Mouse (Mus musculus) embryonic facial prominence, embryonic 13.5 days (tissue): ENCODE data around the gene Tshz2. TPM values are rescaled to one million over a fixed set of nuclear protein-coding genes. Genes with fewer than 3 reads are reported as not detected.
A peak's percentile ranks its signal among the peaks of the same experiment; 100 is the strongest.
"Not testable (repeated sequence)": the region's sequence is repeated elsewhere in the genome, so short reads cannot be mapped to it uniquely, and the experiment has no call there.

Source experiments
- ATAC-seq: fragments of 200-750 bp; cut with Nextera tagmentation; 2 replicates; pipeline ENCODE4 v1.8.0; 2017; ENCODE audit warnings: low read depth; ENCODE audit not compliant: insufficient number of reproducible peaks, insufficient read depth, low FRiP score, low TSS enrichment
- H3K27ac ChIP-seq: fragments of 300-500 bp; sonication (generic); 2 replicates; pipeline ENCODE4 v1.5.1; 2015; ENCODE audit warnings: moderate library complexity, mild to moderate bottlenecking, inconsistent platforms
- H3K27me3 ChIP-seq: fragments of 300-500 bp; sonication (generic); 2 replicates; pipeline ENCODE4 v1.6.1; 2015; ENCODE audit warnings: mild to moderate bottlenecking, inconsistent platforms
- H3K36me3 ChIP-seq: fragments of 300-500 bp; sonication (generic); 2 replicates; pipeline ENCODE4 v1.6.1; 2015; ENCODE audit warnings: mild to moderate bottlenecking, inconsistent platforms
- H3K4me1 ChIP-seq: fragments of 300-500 bp; sonication (generic); 2 replicates; pipeline ENCODE4 v1.6.1; 2015; ENCODE audit warnings: inconsistent platforms
- H3K4me2 ChIP-seq: fragments of 300-500 bp; sonication (generic); 2 replicates; pipeline ENCODE4 v1.6.1; 2015; ENCODE audit warnings: moderate library complexity, mild to moderate bottlenecking, inconsistent platforms
- H3K4me3 ChIP-seq: fragments of 300-500 bp; sonication (generic); 2 replicates; pipeline ENCODE4 v1.5.1; 2015; ENCODE audit warnings: mild to moderate bottlenecking, inconsistent platforms
- H3K9ac ChIP-seq: fragments of 300-500 bp; sonication (generic); 2 replicates; pipeline ENCODE4 v1.6.1; 2015; ENCODE audit warnings: mild to moderate bottlenecking, inconsistent platforms
- H3K9me3 ChIP-seq: fragments of 300-500 bp; sonication (generic); 2 replicates; pipeline ENCODE4 v1.6.1; 2016; ENCODE audit warnings: inconsistent platforms
- WGBS: fragments of 180-500 bp; shearing (Covaris S2); methylation state at CpG from one replicate; pipeline ENCODE4 v1.1.7; 2015; ENCODE audit warnings: mixed read lengths; 5-methylcytosine and 5-hydroxymethylcytosine counted together
- polyA plus RNA-seq: library from polyadenylated mRNA; unstranded; fragments of >200 nt; fragmentation: Nextera tagmentation; extraction: Ambion mirVana; gene quantifications from 2 replicates; pipeline ENCODE4 v1.2.1, GENCODE M21; 2015

Tshz2 gene
- 10.2 and 12.3 TPM in 2 replicates for polyA plus RNA-seq

- Histone ChIP-seq H3K27me3 (peaks cover 4% of the 10 kb centered on the region; the same call in 1 of the 2 replicates), H3K4me2 (peak within 1 kb of the TSS; percentile 89), H3K36me3 (no peaks in the 10 kb centered on the region), H3K4me1 (peaks cover 38% of the 10 kb centered on the region), H3K9me3 (no peaks in the 10 kb centered on the region), H3K27ac (peak within 1 kb of the TSS; percentile 78), H3K9ac (peak within 1 kb of the TSS; percentile 91), H3K4me3 (peak within 1 kb of the TSS; percentile 74)
- under 1% methylated on average over 19 of the region's 22 CpGs for WGBS
- ATAC-seq = peak; percentile 50; the same call in 1 of the 2 replicates
These were observed at the start of gene Tshz2 for GRCm38 (mm10) chr2:169632338-169633151. TSS of gene Tshz2 (plus strand) at chr2:169633013.

DNA sequence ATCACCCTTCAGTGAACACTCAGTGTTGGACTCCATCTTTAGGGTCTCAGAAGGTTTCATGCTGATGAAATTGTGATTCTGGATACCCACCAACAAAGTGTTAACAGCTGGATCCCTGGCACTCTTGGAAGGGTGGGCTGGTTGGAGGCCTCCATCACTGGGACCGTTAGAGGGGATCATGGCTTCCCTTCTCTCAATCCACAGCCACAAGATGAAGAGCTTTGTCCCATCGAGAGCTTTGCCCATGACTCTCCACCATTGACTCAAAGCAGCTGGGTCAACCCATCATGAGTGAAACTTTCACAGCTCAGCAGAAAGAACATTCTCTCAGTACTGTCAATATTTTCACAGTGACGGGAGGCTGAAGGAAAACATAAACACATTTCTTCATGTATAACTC is 49.3 kb upstream of the Tshz2 start:
- no peak overlapping the region for H3K4me2 ChIP-seq
- H3K36me3 ChIP-seq = no peaks in the 10 kb centered on the region
- H3K4me1 ChIP-seq = peaks cover 9% of the 10 kb centered on the region; the same call in 1 of the 2 replicates
- H3K27me3 ChIP-seq = no peaks in the 10 kb centered on the region
- ATAC-seq = no peak
- no peak overlapping the region for H3K9ac ChIP-seq
- 65% methylated on average over 3 of the region's 3 CpGs for WGBS
- H3K27ac ChIP-seq = no peak overlapping the region
- H3K9me3 ChIP-seq = no peaks in the 10 kb centered on the region
- no peak overlapping the region for H3K4me3 ChIP-seq

DNA sequence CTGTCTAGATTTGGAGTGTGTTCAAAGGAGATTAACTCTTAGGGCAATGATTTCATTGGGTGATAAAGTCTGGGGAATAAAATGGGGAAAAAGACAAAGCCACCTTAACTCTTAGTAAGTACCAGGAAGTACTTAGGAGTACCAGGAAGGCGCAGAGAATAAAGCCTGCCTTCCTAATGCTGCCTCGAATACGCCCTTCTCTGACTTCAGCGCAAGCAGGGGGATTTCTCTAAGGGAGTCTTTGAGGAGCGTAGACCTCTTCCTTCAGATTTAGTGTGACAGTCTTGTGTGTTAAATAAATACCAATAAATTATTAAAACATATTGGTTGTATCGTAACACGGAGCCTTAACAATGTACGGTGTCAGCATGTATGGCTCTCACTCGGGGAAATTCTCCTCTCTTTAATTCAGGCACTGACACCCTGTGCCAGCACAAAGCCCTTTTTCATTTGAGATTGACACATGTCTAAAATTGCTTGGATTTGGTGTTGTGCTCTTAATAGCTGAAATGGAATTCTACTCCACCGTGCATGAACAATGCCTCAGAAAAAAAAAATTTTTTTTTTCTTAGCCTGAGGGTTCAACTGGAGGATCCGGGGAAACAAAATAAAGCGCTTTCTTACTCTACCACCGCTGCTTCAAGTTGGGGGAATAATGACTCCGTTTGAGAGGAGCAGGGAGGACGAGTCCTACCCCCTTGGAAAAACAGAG is 47.9 kb upstream of the Tshz2 start:
- peak overlapping the region; percentile 28; the same call in 1 of the 2 replicates for H3K4me2 ChIP-seq
- H3K27me3 ChIP-seq = no peaks in the 10 kb centered on the region
- peaks cover 9% of the 10 kb centered on the region; the same call in 1 of the 2 replicates for H3K4me1 ChIP-seq
- H3K36me3 ChIP-seq = no peaks in the 10 kb centered on the region
- H3K27ac ChIP-seq = no peak overlapping the region
- ATAC-seq = no peak
- no peak overlapping the region for H3K9ac ChIP-seq
- H3K9me3 ChIP-seq = no peaks in the 10 kb centered on the region
- 39% methylated on average over 15 of the region's 15 CpGs for WGBS
- H3K4me3 ChIP-seq = no peak overlapping the region

DNA sequence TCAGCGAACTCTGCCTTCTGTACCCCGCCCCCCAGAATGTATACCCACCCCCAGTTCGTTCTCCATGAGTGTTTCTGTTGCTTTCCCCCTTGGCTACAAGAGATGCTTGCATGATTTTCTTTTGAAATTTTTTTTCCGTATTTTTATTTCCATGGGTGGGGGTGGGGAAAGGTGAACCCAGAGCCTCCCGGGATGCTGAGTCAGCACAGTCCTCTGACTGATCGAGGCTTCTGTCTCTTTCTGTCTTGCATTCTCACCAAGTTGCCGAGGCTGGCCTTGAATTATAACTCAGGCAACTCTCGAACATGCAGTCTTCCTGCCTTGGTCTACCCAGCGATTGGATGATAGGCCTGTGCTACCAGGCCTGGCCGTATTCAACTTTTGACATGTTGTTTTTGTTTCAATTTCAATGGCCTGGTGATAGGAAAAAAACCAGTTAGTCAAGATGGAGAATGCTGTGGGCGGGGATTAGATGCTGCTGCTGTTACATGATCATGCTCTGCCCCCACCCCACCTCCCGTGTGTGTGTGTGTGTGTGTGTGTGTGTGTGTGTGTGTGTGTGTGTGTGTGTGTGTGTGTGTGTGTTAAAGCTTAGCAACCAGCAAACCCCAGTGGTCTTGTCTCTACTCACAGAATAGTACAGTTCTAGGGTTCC is 47.1 kb upstream of the Tshz2 start:
- WGBS = 64% methylated on average over 12 of the region's 12 CpGs
- Histone ChIP-seq H3K27me3 (no peaks in the 10 kb centered on the region), H3K4me2 (peak overlapping the region; percentile 28; the same call in 1 of the 2 replicates), H3K4me3 (no peak overlapping the region), H3K4me1 (peaks cover 9% of the 10 kb centered on the region; the same call in 1 of the 2 replicates), H3K9me3 (no peaks in the 10 kb centered on the region), H3K27ac (no peak overlapping the region), H3K36me3 (no peaks in the 10 kb centered on the region), H3K9ac (no peak overlapping the region)
- no peak for ATAC-seq

DNA sequence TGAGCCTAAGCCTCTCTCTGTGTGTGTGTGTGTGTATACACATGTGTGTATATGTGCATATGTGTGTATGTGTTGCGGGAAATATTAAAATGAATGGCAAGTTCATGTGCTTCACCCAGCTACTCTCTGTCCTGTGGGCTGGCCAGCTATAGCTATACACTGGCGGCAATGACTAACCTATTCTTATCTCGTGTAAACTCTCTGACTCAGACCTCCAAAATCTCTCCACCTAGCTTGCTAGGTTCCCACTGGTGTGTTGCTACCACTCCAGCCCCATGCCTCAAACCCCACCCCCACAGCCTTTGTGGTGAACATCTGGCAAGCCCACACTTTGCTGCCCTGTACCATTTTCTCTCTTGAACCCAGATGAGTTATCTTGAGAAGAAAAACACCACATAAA is 46.1 kb upstream of the Tshz2 start:
- ATAC-seq = no peak

GRCm38 (mm10) chr2:169587645-169588044 is 45.2 kb upstream of the Tshz2 start, which contains the start of gene Gm11011:
TSS of gene Gm11011 (minus strand) at chr2:169587745.
- not testable (repeated sequence) for H3K36me3 ChIP-seq, H3K27ac ChIP-seq, H3K4me1 ChIP-seq, ATAC-seq, H3K4me2 ChIP-seq, H3K9me3 ChIP-seq, H3K4me3 ChIP-seq, H3K27me3 ChIP-seq, H3K9ac ChIP-seq

More for the DNA sequence above, 46.1 kb upstream of the Tshz2 start:
- H3K36me3 ChIP-seq = no peaks in the 10 kb centered on the region
- peaks cover 9% of the 10 kb centered on the region; the same call in 1 of the 2 replicates for H3K4me1 ChIP-seq
- H3K9me3 ChIP-seq = no peaks in the 10 kb centered on the region
- no peak overlapping the region for H3K4me3 ChIP-seq
- H3K27ac ChIP-seq = no peak overlapping the region
- H3K4me2 ChIP-seq = no peak overlapping the region
- no peaks in the 10 kb centered on the region for H3K27me3 ChIP-seq
- no peak overlapping the region for H3K9ac ChIP-seq
- WGBS = 84% methylated on average over 3 of the region's 3 CpGs

- 86% methylated on average over 10 of the region's 10 CpGs for WGBS
- Histone ChIP-seq H3K9me3 (no peaks in the 10 kb centered on the region), H3K4me3 (no peak overlapping the region), H3K36me3 (no peaks in the 10 kb centered on the region), H3K9ac (no peak overlapping the region), H3K27me3 (no peaks in the 10 kb centered on the region), H3K4me1 (peaks cover 9% of the 10 kb centered on the region; the same call in 1 of the 2 replicates), H3K27ac (no peak overlapping the region), H3K4me2 (no peak overlapping the region)
- ATAC-seq = no peak
These were observed 43.1 kb upstream of the Tshz2 start for GRCm38 (mm10) chr2:169589697-169590096.

DNA sequence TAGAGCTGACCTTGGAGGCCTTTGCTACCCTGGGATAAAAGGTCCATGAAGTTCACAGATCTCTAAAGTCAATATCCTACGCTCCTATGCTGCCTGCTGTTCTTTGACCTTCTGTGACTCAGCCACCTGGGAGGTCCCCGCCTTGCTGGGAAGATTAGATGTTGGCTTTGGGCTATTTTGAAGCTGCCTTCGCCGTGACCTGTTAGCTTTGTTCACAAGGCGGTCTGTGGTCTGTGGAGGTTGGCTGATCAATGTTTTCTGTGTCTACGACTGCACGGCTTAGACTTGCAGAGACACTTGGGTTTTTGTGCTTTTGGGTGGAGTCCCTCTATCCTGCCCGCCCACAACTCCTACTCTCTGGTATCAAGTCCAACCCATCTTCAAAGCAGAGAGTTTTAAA is 42.4 kb upstream of the Tshz2 start:
- H3K4me1 ChIP-seq = peaks cover 4% of the 10 kb centered on the region; the same call in 1 of the 2 replicates
- WGBS = 43% methylated on average over 8 of the region's 8 CpGs
- no peaks in the 10 kb centered on the region for H3K9me3 ChIP-seq
- no peak overlapping the region for H3K4me2 ChIP-seq
- H3K9ac ChIP-seq = no peak overlapping the region
- no peak for ATAC-seq
- H3K27me3 ChIP-seq = no peaks in the 10 kb centered on the region
- no peak overlapping the region for H3K4me3 ChIP-seq
- no peaks in the 10 kb centered on the region for H3K36me3 ChIP-seq
- no peak overlapping the region for H3K27ac ChIP-seq

GRCm38 (mm10) chr2:169593742-169594141 is 39.1 kb upstream of the Tshz2 start:
- Histone ChIP-seq H3K4me2 (no peak overlapping the region), H3K27me3 (no peaks in the 10 kb centered on the region), H3K4me1 (no peaks in the 10 kb centered on the region; the same call in 1 of the 2 replicates), H3K9ac (no peak overlapping the region), H3K27ac (no peak overlapping the region), H3K9me3 (no peaks in the 10 kb centered on the region), H3K4me3 (no peak overlapping the region), H3K36me3 (no peaks in the 10 kb centered on the region)
- ATAC-seq = no peak
- WGBS = 74% methylated on average over 3 of the region's 3 CpGs

- Histone ChIP-seq H3K4me1 (peaks cover 18% of the 10 kb centered on the region), H3K4me2 (no peak overlapping the region), H3K36me3 (no peaks in the 10 kb centered on the region), H3K9me3 (no peaks in the 10 kb centered on the region), H3K27ac (no peak overlapping the region), H3K9ac (no peak overlapping the region), H3K4me3 (no peak overlapping the region), H3K27me3 (no peaks in the 10 kb centered on the region)
- 75% methylated on average over 6 of the region's 6 CpGs for WGBS
- no peak for ATAC-seq
These were observed 35.5 kb upstream of the Tshz2 start for GRCm38 (mm10) chr2:169597357-169597756.

DNA sequence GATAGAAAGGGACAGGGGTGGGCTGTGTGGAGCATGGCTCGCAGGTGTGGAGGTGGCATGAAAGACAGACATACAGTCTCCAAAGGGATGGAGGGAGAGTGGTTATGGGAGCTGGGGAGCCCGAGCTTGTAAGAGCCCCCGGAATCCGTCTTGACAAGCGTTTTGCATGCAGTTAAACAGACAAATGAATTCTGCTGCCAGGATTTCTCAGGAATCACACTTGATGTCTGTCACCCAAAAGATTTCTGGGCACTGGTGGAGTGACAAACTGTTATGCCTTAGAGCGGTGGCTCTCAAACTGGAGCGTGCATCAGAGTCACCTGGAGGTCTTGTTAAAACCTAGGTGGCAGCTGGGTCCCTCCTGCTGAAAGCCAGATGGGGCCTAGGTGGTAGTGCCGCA is 34.8 kb upstream of the Tshz2 start:
- WGBS = 82% methylated on average over 8 of the region's 8 CpGs

More for the DNA sequence above, 34.8 kb upstream of the Tshz2 start:
- Histone ChIP-seq H3K27ac (no peak overlapping the region), H3K9me3 (no peaks in the 10 kb centered on the region), H3K4me2 (no peak overlapping the region), H3K9ac (no peak overlapping the region), H3K27me3 (no peaks in the 10 kb centered on the region), H3K4me3 (no peak overlapping the region), H3K36me3 (no peaks in the 10 kb centered on the region), H3K4me1 (peaks cover 18% of the 10 kb centered on the region)
- no peak for ATAC-seq
